In the genomic region with DNA sequence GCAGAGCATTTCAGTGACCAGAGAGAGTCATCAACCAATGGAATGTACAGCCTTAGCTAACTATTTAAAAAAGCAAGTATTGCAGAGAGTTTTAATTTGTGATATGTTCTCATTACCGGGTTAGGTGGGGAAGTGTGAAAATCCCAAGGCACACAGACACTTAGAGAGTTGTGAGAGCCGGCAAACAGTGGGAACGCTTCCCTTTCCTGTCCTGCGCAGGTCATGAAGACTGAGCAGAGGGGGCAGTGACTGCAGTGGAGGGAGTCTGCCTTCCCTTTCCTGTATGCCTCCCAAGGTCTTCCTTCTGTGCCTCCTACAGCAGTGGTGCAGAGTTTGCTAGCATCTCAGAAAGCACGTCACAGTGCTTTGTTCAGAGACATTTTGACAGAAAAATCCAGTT, we compare ENCODE assay signal across 28 mouse cellular contexts.
"Had no signal": no experiment of that assay in that cellular context is flagged by ENCODE, and none has a peak within 500 bp of the region (broad histone marks: within the 10 kb centered on the region; RNA-seq: fewer than 3 reads in every experiment).

No protein-coding gene starts in this region.

- H3K9ac ChIP-seq: embryonic facial prominence, embryonic 12.5 days; embryonic facial prominence, embryonic 13.5 days; embryonic facial prominence, embryonic 15.5 days; forebrain, embryonic 12.5 days; forebrain, embryonic 13.5 days; forebrain, embryonic 15.5 days; forebrain, postnatal 0 days had no signal

- DNase-seq: cerebellum, adult 2 months; cerebellum, adult 8-10 months; cerebellum, adult 9-10 months; cerebellum, adult 9-11 months; cerebellum, postnatal 10 days; cerebellum, postnatal 14 days; cerebellum, postnatal 25 days; cerebellum, postnatal 36 days; embryo, embryonic 11 days; forebrain, postnatal 0 days; gastrocnemius, adult 2 months; gastrocnemius, postnatal 10 days; gastrocnemius, postnatal 14 days; gastrocnemius, postnatal 25 days; gastrocnemius, postnatal 36 days; heart, adult 18-20 months; heart, adult 2 months had no signal

- H3K27ac ChIP-seq: embryonic facial prominence, embryonic 10.5 days; embryonic facial prominence, embryonic 12.5 days; embryonic facial prominence, embryonic 13.5 days; embryonic facial prominence, embryonic 15.5 days; forebrain, embryonic 10.5 days; forebrain, embryonic 12.5 days; forebrain, embryonic 13.5 days; forebrain, embryonic 15.5 days; gastrocnemius, adult 2 months; heart, adult 2 months had no signal

- H3K4me3 ChIP-seq: embryonic facial prominence, embryonic 10.5 days; embryonic facial prominence, embryonic 12.5 days; embryonic facial prominence, embryonic 13.5 days; embryonic facial prominence, embryonic 15.5 days; erythroblast, embryonic 14.5 days; forebrain, embryonic 10.5 days; forebrain, embryonic 12.5 days; forebrain, embryonic 13.5 days; forebrain, embryonic 15.5 days; gastrocnemius, adult 2 months; heart, adult 2 months had no signal

- H3K36me3 ChIP-seq: embryonic facial prominence, embryonic 10.5 days; embryonic facial prominence, embryonic 12.5 days; embryonic facial prominence, embryonic 13.5 days; embryonic facial prominence, embryonic 15.5 days; forebrain, embryonic 10.5 days; forebrain, embryonic 12.5 days; forebrain, embryonic 15.5 days had no signal

- H3K27me3 ChIP-seq: embryonic facial prominence, embryonic 12.5 days; embryonic facial prominence, embryonic 13.5 days; embryonic facial prominence, embryonic 15.5 days; forebrain, embryonic 12.5 days; forebrain, embryonic 13.5 days; forebrain, embryonic 15.5 days had no signal

- H3K4me1 ChIP-seq: embryonic facial prominence, embryonic 10.5 days; embryonic facial prominence, embryonic 12.5 days; embryonic facial prominence, embryonic 15.5 days; forebrain, embryonic 10.5 days; forebrain, embryonic 12.5 days; forebrain, embryonic 13.5 days; forebrain, embryonic 15.5 days had no signal

- ATAC-seq: forebrain, embryonic 13.5 days; forebrain, embryonic 14.5 days; forebrain, embryonic 15.5 days; forebrain, embryonic 16.5 days; forebrain, postnatal 0 days had no signal

- H3K9me3 ChIP-seq: embryonic facial prominence, embryonic 10.5 days; embryonic facial prominence, embryonic 12.5 days; embryonic facial prominence, embryonic 13.5 days; embryonic facial prominence, embryonic 15.5 days; forebrain, embryonic 10.5 days; forebrain, embryonic 12.5 days; forebrain, embryonic 13.5 days; forebrain, embryonic 15.5 days had no signal

- H3K4me2 ChIP-seq: embryonic facial prominence, embryonic 12.5 days; embryonic facial prominence, embryonic 13.5 days; embryonic facial prominence, embryonic 15.5 days; forebrain, embryonic 12.5 days; forebrain, embryonic 13.5 days; forebrain, embryonic 15.5 days had no signal
